10 mouse cellular contexts compared by ENCODE assay signal in the genomic region with DNA sequence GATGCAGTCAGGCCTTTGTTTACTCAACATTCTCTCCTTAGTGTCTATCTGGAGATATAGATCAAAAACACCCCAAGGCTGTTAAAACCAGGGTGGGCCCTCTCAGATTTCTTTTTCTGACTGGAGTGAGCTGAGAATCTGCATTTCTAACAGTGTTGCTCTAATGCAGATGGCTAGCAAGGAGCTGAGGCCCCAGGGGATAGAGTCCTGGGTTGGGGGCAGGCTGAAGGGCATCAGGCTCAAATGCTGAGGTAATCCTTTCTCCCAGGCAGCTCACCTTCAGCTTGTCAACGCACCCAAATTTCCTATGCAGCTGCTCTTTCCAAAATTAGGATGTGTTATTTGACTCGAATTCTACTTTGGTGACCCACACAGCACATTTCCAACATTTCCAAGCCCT.
A peak's percentile ranks its signal among the peaks of the same experiment; 100 is the strongest.
DNase-seq lines count a peak whose midpoint lies in the region; ATAC-seq lines count a peak whose summit lies in the region.
"Had no signal": no experiment of that assay in that cellular context is flagged by ENCODE, and none has a peak within 500 bp of the region (broad histone marks: within the 10 kb centered on the region; RNA-seq: fewer than 3 reads in every experiment).

No protein-coding gene starts in this region.

- WGBS in kidney, embryonic 16.5 days = 11% methylated on average over 2 of the region's 2 CpGs
- WGBS in embryonic facial prominence, embryonic 14.5 days = 10% methylated on average over 2 of the region's 2 CpGs
- 19% methylated on average over 2 of the region's 2 CpGs for WGBS in intestine, embryonic 14.5 days
- 5% methylated on average over 2 of the region's 2 CpGs for WGBS in neural tube, embryonic 12.5 days

- H3K4me1 ChIP-seq in kidney, embryonic 16.5 days (ENCODE audit: insufficient read depth, low read length) = 0 out of 2 replicates have a peak, but pooled peaks cover 5% of the 10 kb centered on the region
- H3K4me1 ChIP-seq in embryonic facial prominence, embryonic 14.5 days (ENCODE audit: control insufficient read depth, insufficient read depth, low read length) = peaks cover 9% of the 10 kb centered on the region
- 0 out of 2 replicates have a peak, but pooled peaks cover 6% of the 10 kb centered on the region for H3K4me1 ChIP-seq in intestine, embryonic 14.5 days (replicated peaks; ENCODE audit: control insufficient read depth, insufficient read depth, low read length)
- no peaks in the 10 kb centered on the region for H3K4me1 ChIP-seq in neural tube, embryonic 12.5 days

- H3K4me2 ChIP-seq in kidney, embryonic 16.5 days (replicated peaks; ENCODE audit: low read depth, low read length) = peak overlapping the region; percentile 38
- peak overlapping the region; percentile 49 for H3K4me2 ChIP-seq in embryonic facial prominence, embryonic 14.5 days (ENCODE audit: low read depth, low read length)
- peak overlapping the region; percentile 38 for H3K4me2 ChIP-seq in intestine, embryonic 14.5 days (ENCODE audit: low read length)
- H3K4me2 ChIP-seq in neural tube, embryonic 12.5 days (replicated peaks) = peak overlapping the region; percentile 49

- H3K4me3 ChIP-seq in kidney, embryonic 16.5 days (ENCODE audit: low read length) = peak overlapping the region; percentile 3; the same call in 1 of the 2 replicates
- peak overlapping the region; percentile 15 for H3K4me3 ChIP-seq in embryonic facial prominence, embryonic 14.5 days (ENCODE audit: low read depth, low read length)
- H3K4me3 ChIP-seq in intestine, embryonic 14.5 days (ENCODE audit: low read depth, low read length) = peak overlapping the region; percentile 18; the same call in 1 of the 2 replicates
- H3K4me3 ChIP-seq in neural tube, embryonic 12.5 days = 0 out of 2 replicates have a peak overlapping the region, but pooled peaks have one; percentile 11

- H3K9me3 ChIP-seq in kidney, embryonic 16.5 days (ENCODE audit: low read length) = 0 out of 2 replicates have a peak, but pooled peaks cover 2% of the 10 kb centered on the region
- H3K9me3 ChIP-seq in embryonic facial prominence, embryonic 14.5 days (ENCODE audit: control insufficient read depth, low read length) = no peaks in the 10 kb centered on the region
- no peaks in the 10 kb centered on the region for H3K9me3 ChIP-seq in intestine, embryonic 14.5 days (ENCODE audit: control insufficient read depth, low read length)
- 0 out of 2 replicates have a peak, but pooled peaks cover 6% of the 10 kb centered on the region for H3K9me3 ChIP-seq in neural tube, embryonic 12.5 days
- H3K9me3 ChIP-seq: G1E had no signal

- no peaks in the 10 kb centered on the region for H3K36me3 ChIP-seq in kidney, embryonic 16.5 days (ENCODE audit: insufficient read depth, low read length)
- no peaks in the 10 kb centered on the region for H3K36me3 ChIP-seq in embryonic facial prominence, embryonic 14.5 days (ENCODE audit: control insufficient read depth, insufficient read depth, low read length)
- no peaks in the 10 kb centered on the region for H3K36me3 ChIP-seq in intestine, embryonic 14.5 days (ENCODE audit: control insufficient read depth, insufficient read depth, low read length)
- H3K36me3 ChIP-seq in neural tube, embryonic 12.5 days = no peaks in the 10 kb centered on the region
- H3K36me3 ChIP-seq: G1E had no signal

- H3K27me3 ChIP-seq in kidney, embryonic 16.5 days (ENCODE audit: insufficient read depth, low read length) = no peaks in the 10 kb centered on the region
- H3K27me3 ChIP-seq in embryonic facial prominence, embryonic 14.5 days (replicated peaks; ENCODE audit: control insufficient read depth, insufficient read depth, low read length) = no peaks in the 10 kb centered on the region
- H3K27me3 ChIP-seq in intestine, embryonic 14.5 days (replicated peaks; ENCODE audit: control insufficient read depth, insufficient read depth, low read length) = no peaks in the 10 kb centered on the region
- H3K27me3 ChIP-seq in neural tube, embryonic 12.5 days (replicated peaks) = no peaks in the 10 kb centered on the region

- H3K27ac ChIP-seq in kidney, embryonic 16.5 days (ENCODE audit: low read length) = no peak overlapping the region
- H3K27ac ChIP-seq in embryonic facial prominence, embryonic 14.5 days (replicated peaks; ENCODE audit: low read depth, low read length) = peak overlapping the region; percentile 77
- no peak overlapping the region for H3K27ac ChIP-seq in intestine, embryonic 14.5 days (ENCODE audit: low read depth)
- H3K27ac ChIP-seq in neural tube, embryonic 12.5 days = no peak overlapping the region
- H3K27ac ChIP-seq: liver, embryonic 14.5 days had no signal

- peak; percentile 29; the same call in 1 of the 2 replicates for ATAC-seq in kidney, embryonic 16.5 days (ENCODE audit: low FRiP score, low TSS enrichment)
- ATAC-seq in embryonic facial prominence, embryonic 14.5 days (ENCODE audit: low read depth) = peak; percentile 21; the same call in 1 of the 2 replicates
- ATAC-seq in intestine, embryonic 14.5 days (replicated peaks; ENCODE audit: low FRiP score, low TSS enrichment, low read depth) = peak; percentile 33; the same call in 1 of the 2 replicates
- ATAC-seq in neural tube, embryonic 12.5 days (ENCODE audit: low FRiP score, low read depth) = peak; percentile 45

- no peak for DNase-seq in kidney, postnatal 4 days
- no peak for DNase-seq in embryonic facial prominence, embryonic 14.5 days (ENCODE audit: low spot score)
- DNase-seq in intestine, embryonic 14.5 days (ENCODE audit: low spot score) = no peak
- no peak for DNase-seq in gastrocnemius, adult 8-10 months (ENCODE audit: low spot score in 2 of 2)
- DNase-seq in natural killer cell, adult 2 months (ENCODE audit: low spot score in 2 of 2) = no peak
- DNase-seq in adipocyte (ENCODE audit: low spot score) = no peak

- no peak overlapping the region for H3K9ac ChIP-seq in kidney, embryonic 16.5 days (replicated peaks; ENCODE audit: low read length)
- H3K9ac ChIP-seq in embryonic facial prominence, embryonic 14.5 days (ENCODE audit: low read depth, low read length) = 0 out of 2 replicates have a peak overlapping the region, but pooled peaks have one; percentile 28
- H3K9ac ChIP-seq in intestine, embryonic 14.5 days (ENCODE audit: low read length) = no peak overlapping the region
- no peak overlapping the region for H3K9ac ChIP-seq in neural tube, embryonic 12.5 days
- H3K9ac ChIP-seq: liver, embryonic 14.5 days had no signal
